In the genomic region with DNA sequence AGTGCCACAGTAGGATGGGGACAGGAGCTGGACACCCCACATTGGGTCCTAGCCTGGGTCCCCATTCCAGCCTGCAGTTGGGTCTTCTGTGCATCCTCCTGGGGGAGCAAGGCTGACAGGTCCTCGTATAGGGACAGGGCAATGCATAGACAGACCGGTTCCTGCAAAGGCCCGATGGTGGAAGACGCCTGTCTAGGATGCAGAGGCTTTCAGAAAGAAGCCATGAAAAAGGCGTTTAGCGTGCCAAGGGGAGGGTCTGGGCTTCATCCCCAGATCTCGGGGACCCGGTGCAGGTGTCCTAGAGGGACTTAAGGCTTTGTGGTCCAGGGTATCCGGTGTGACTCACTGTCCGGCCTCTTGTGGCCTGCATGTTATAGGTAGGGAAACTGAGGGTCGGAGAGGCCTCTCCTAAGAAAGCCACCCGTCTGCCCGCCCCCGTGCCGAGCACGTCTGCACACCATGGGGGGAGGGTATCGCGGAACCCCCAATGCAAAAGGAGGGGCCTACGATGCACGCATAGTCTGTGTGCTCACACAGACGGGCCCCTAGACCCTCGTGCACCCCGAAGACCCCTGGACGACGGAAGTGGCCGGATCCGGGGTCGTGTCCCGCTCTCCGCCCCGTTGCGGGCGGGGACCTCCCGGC, we compare ENCODE assay signal across 8 mouse cellular contexts. TPM values are rescaled to one million over a fixed set of nuclear protein-coding genes. Genes with fewer than 3 reads are reported as not detected.
DNase-seq lines count a peak whose midpoint lies in the region; ATAC-seq and TF ChIP-seq lines count a peak whose summit lies in the region.

No protein-coding gene starts in this region.

- 3% methylated on average over 34 of the region's 34 CpGs for WGBS in bone marrow, adult 2 months
- 4% methylated on average over 34 of the region's 34 CpGs for WGBS in heart, embryonic 15.5 days
- 2% methylated on average over 34 of the region's 34 CpGs for WGBS in liver, embryonic 16.5 days (ENCODE audit: insufficient replicate concordance)

- DNase-seq in layer of hippocampus, postnatal 14 days (ENCODE audit: low spot score in 2 of 2) = peak; percentile 57 to 61
- no peak for DNase-seq in layer of hippocampus, adult 8-10 months (ENCODE audit: low spot score in 2 of 2)
- no peak for DNase-seq in layer of hippocampus, adult 18-20 months (ENCODE audit: low spot score in 2 of 2)
- DNase-seq in urinary bladder, postnatal 25 days (ENCODE audit: low spot score) = no peak
- DNase-seq in left cerebral cortex, postnatal 14 days (ENCODE audit: low spot score in 2 of 2) = no peak

- intact Hi-C loops in left cerebral cortex, postnatal 14 days (cut with DNase I) = no loop called here

- peak overlapping the region; percentile 71 for H3K27ac ChIP-seq in bone marrow, adult 2 months (ENCODE audit: control insufficient read depth, insufficient read depth, low read depth, low read length, poor library complexity)
- H3K27ac ChIP-seq in heart, embryonic 15.5 days = peak overlapping the region; percentile 98
- H3K27ac ChIP-seq in liver, embryonic 16.5 days (ENCODE audit: low read length) = peak overlapping the region; percentile 98

- H3K4me1 ChIP-seq in bone marrow, adult 2 months (ENCODE audit: control insufficient read depth, insufficient read depth, low read length) = peaks cover 3% of the 10 kb centered on the region; the same call in 1 of the 2 replicates
- H3K4me1 ChIP-seq in heart, embryonic 15.5 days (replicated peaks) = peaks cover 46% of the 10 kb centered on the region
- peaks cover 42% of the 10 kb centered on the region for H3K4me1 ChIP-seq in liver, embryonic 16.5 days (ENCODE audit: control insufficient read depth, low read depth, low read length)

- H3K9me3 ChIP-seq in heart, embryonic 15.5 days (replicated peaks) = no peaks in the 10 kb centered on the region
- H3K9me3 ChIP-seq in liver, embryonic 16.5 days (replicated peaks; ENCODE audit: control insufficient read depth, low read length) = no peaks in the 10 kb centered on the region

- H3K9ac ChIP-seq in heart, embryonic 15.5 days = peak overlapping the region; percentile 100
- H3K9ac ChIP-seq in liver, embryonic 16.5 days (ENCODE audit: low read depth, low read length) = peak overlapping the region; percentile 91

- H3K36me3 ChIP-seq in heart, embryonic 15.5 days = peaks cover 38% of the 10 kb centered on the region
- peaks cover 16% of the 10 kb centered on the region for H3K36me3 ChIP-seq in liver, embryonic 16.5 days (ENCODE audit: control insufficient read depth, insufficient read depth)

- peak overlapping the region; percentile 96 for H3K4me2 ChIP-seq in heart, embryonic 15.5 days
- peak overlapping the region; percentile 97 for H3K4me2 ChIP-seq in liver, embryonic 16.5 days (ENCODE audit: low read depth, low read length)

- ATAC-seq in heart, embryonic 15.5 days (replicated peaks; ENCODE audit: insufficient number of reproducible peaks, insufficient read depth, low FRiP score, low read depth) = no peak
- no peak for ATAC-seq in liver, embryonic 16.5 days (ENCODE audit: low read depth)

- no peaks in the 10 kb centered on the region for H3K27me3 ChIP-seq in heart, embryonic 15.5 days
- no peaks in the 10 kb centered on the region for H3K27me3 ChIP-seq in liver, embryonic 16.5 days (ENCODE audit: control insufficient read depth, insufficient read depth, low read depth, low read length)

- peak overlapping the region; percentile 71 for H3K4me3 ChIP-seq in bone marrow, adult 2 months (replicated peaks; ENCODE audit: control insufficient read depth, low read depth, low read length)
- H3K4me3 ChIP-seq in heart, embryonic 15.5 days = peak overlapping the region; percentile 92
- peak overlapping the region; percentile 73 for H3K4me3 ChIP-seq in liver, embryonic 16.5 days (ENCODE audit: low read depth, low read length)

- TF ChIP-seq POLR2A in bone marrow, adult 2 months (IDR thresholded peaks at IDR 0.05; ENCODE audit: borderline replicate concordance, control insufficient read depth, low read depth, low read length) = no peak

- TF ChIP-seq CTCF in bone marrow, adult 2 months (IDR thresholded peaks at IDR 0.05; ENCODE audit: control insufficient read depth, insufficient read depth, low read length) = no peak

RNA-seq across cellular contexts. Expression of a gene that starts 0.5 kb away (rescaled TPM):
- 100 to 1,000 TPM; 164 to 178 TPM for total RNA-seq in layer of hippocampus, postnatal 14 days (2021)
- 100 to 1,000 TPM; 145 to 157 (median 153) TPM for total RNA-seq in layer of hippocampus, adult 8-10 months (2022)
- polyA plus RNA-seq in bone marrow, adult 2 months (2011; ENCODE audit: insufficient read depth, insufficient read length, low replicate concordance, missing spikeins) = 12.8 and 19.5 TPM in 2 replicates
- polyA plus RNA-seq in heart, embryonic 15.5 days (2015; fragmentation: Nextera tagmentation; extraction: Ambion mirVana) = 28.0 and 45.8 TPM in 2 replicates
- 12.2 and 13.9 TPM in 2 replicates for polyA plus RNA-seq in liver, embryonic 16.5 days (2015; fragmentation: Nextera tagmentation; extraction: Ambion mirVana)
- total RNA-seq in layer of hippocampus, adult 18-20 months (2021) = 100 to 1,000 TPM; 158 to 162 TPM
- 100 to 1,000 TPM; 162 to 174 TPM for total RNA-seq in left cerebral cortex, postnatal 14 days (2021)

RNA-seq across cellular contexts. Expression of a gene that starts 15.2 kb away (rescaled TPM):
- 10 to 100 TPM; 47.6 to 52.2 TPM for total RNA-seq in layer of hippocampus, postnatal 14 days (2021)
- total RNA-seq in layer of hippocampus, adult 8-10 months (2022) = 10 to 100 TPM; 30.3 to 38.5 (median 31.7) TPM
- polyA plus RNA-seq in bone marrow, adult 2 months (2011; ENCODE audit: insufficient read depth, insufficient read length, low replicate concordance, missing spikeins) = 15.1 and 28.2 TPM in 2 replicates
- 43.0 and 45.2 TPM in 2 replicates for polyA plus RNA-seq in heart, embryonic 15.5 days (2015; fragmentation: Nextera tagmentation; extraction: Ambion mirVana)
- 31.4 and 32.1 TPM in 2 replicates for polyA plus RNA-seq in liver, embryonic 16.5 days (2015; fragmentation: Nextera tagmentation; extraction: Ambion mirVana)
- total RNA-seq in layer of hippocampus, adult 18-20 months (2021) = 10 to 100 TPM; 34.5 to 41.1 TPM
- total RNA-seq in left cerebral cortex, postnatal 14 days (2021) = 10 to 100 TPM; 36.3 to 36.5 TPM

RNA-seq across cellular contexts. Expression of a gene that starts 21.5 kb away (rescaled TPM):
- total RNA-seq in layer of hippocampus, postnatal 14 days (2021) = 100 to 1,000 TPM; 793 to 809 TPM
- total RNA-seq in layer of hippocampus, adult 8-10 months (2022) = 100 to 1,000 TPM; 732 to 771 (median 756) TPM
- 9.7 and 13.3 TPM in 2 replicates for polyA plus RNA-seq in bone marrow, adult 2 months (2011; ENCODE audit: insufficient read depth, insufficient read length, low replicate concordance, missing spikeins)
- 21.0 and 25.5 TPM in 2 replicates for polyA plus RNA-seq in heart, embryonic 15.5 days (2015; fragmentation: Nextera tagmentation; extraction: Ambion mirVana)
- polyA plus RNA-seq in liver, embryonic 16.5 days (2015; fragmentation: Nextera tagmentation; extraction: Ambion mirVana) = 2.2 and 3.4 TPM in 2 replicates
- total RNA-seq in layer of hippocampus, adult 18-20 months (2021) = 100 to 1,000 TPM; 814 to 823 TPM
- total RNA-seq in left cerebral cortex, postnatal 14 days (2021) = 100 to 1,000 TPM; 926 to 947 TPM

RNA-seq across cellular contexts. Expression of a gene that starts 28.9 kb away (rescaled TPM):
- total RNA-seq in layer of hippocampus, postnatal 14 days (2021) = 100 to 1,000 TPM; 295 to 297 TPM
- 100 to 1,000 TPM; 340 to 427 (median 396) TPM for total RNA-seq in layer of hippocampus, adult 8-10 months (2022)
- 20.5 and 70.7 TPM in 2 replicates for polyA plus RNA-seq in bone marrow, adult 2 months (2011; ENCODE audit: insufficient read depth, insufficient read length, low replicate concordance, missing spikeins)
- 5.0 and 11.1 TPM in 2 replicates for polyA plus RNA-seq in heart, embryonic 15.5 days (2015; fragmentation: Nextera tagmentation; extraction: Ambion mirVana)
- polyA plus RNA-seq in liver, embryonic 16.5 days (2015; fragmentation: Nextera tagmentation; extraction: Ambion mirVana) = 7.5 and 9.0 TPM in 2 replicates
- total RNA-seq in layer of hippocampus, adult 18-20 months (2021) = 100 to 1,000 TPM; 439 to 476 TPM
- total RNA-seq in left cerebral cortex, postnatal 14 days (2021) = 100 to 1,000 TPM; 176 to 185 TPM

RNA-seq across cellular contexts. Expression of a gene that starts 32.3 kb away (rescaled TPM):
- total RNA-seq in layer of hippocampus, postnatal 14 days (2021) = 1 to 10 TPM; 1.5 TPM
- total RNA-seq in layer of hippocampus, adult 8-10 months (2022) = 1 to 10 TPM in 1 of 4 experiments, under 1 TPM in 3; 0.83 to 1.1 (median 0.85) TPM
- 0.36 and 1.9 TPM in 2 replicates for polyA plus RNA-seq in bone marrow, adult 2 months (2011; ENCODE audit: insufficient read depth, insufficient read length, low replicate concordance, missing spikeins)
- polyA plus RNA-seq in heart, embryonic 15.5 days (2015; fragmentation: Nextera tagmentation; extraction: Ambion mirVana) = 0.15 and 0.53 TPM in 2 replicates
- polyA plus RNA-seq in liver, embryonic 16.5 days (2015; fragmentation: Nextera tagmentation; extraction: Ambion mirVana) = 0.06 and 0.35 TPM in 2 replicates
- 1 to 10 TPM in 1 of 2 experiments, under 1 TPM in 1; 0.97 to 1.7 TPM for total RNA-seq in layer of hippocampus, adult 18-20 months (2021)
- total RNA-seq in left cerebral cortex, postnatal 14 days (2021) = 1 to 10 TPM; 1.2 TPM

Comparison
In these comparisons a context has a peak if more than half of its experiments do, and no peak if none do; other contexts are left out.
1. DNase-seq: peak in layer of hippocampus, postnatal 14 days (2 of 2); none in layer of hippocampus, adult 8-10 months (0 of 2), layer of hippocampus, adult 18-20 months (0 of 2), urinary bladder, postnatal 25 days (single experiment) and left cerebral cortex, postnatal 14 days (0 of 2).
2. Peak in every context shown above with its lines, with median percentiles within 50 percentile points of each other: H3K27ac ChIP-seq and H3K4me3 ChIP-seq.